Mouse (Mus musculus) layer of hippocampus, postnatal 14 days (tissue): ENCODE results near the gene Per2. TPM values are rescaled to one million over a fixed set of nuclear protein-coding genes. Genes with fewer than 3 reads are reported as not detected.

Source experiments
- DNase-seq, 2 experiments: peaks; one replicate each; pipeline ENCODE4 v3.0.0; 2021 to 2022; ENCODE audit warnings: low spot score in 2 of 2, mixed read lengths in 1 of 2
- total RNA-seq, 2 experiments: library from RNA; stranded (reverse); gene quantifications; 2 replicates each; pipeline ENCODE4 v1.2.3; 2021

Gene Per2
- total RNA-seq, 2 experiments from 2014 or later, result 24.2 to 28.6 TPM

DNA sequence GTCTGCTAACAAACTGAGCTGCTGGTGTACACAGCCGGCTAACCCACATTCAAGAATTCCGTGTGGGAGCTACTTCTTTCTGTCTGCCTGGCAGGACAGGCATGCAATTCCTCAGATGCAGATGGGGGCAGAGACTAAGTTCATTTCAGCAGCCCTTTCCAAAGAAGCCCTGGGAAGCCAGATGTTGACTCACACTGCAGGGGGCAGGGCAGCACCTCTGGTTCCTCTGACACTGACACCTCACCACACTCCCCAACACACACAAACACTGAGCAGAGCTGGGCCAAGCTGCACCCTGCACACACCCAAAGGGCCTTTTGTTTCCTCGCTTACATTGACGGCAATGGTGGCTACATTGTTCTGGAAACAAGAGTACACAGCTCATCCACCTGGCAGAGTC, 1.4 kb upstream of the Per2 start:
- no peak for DNase-seq

DNA sequence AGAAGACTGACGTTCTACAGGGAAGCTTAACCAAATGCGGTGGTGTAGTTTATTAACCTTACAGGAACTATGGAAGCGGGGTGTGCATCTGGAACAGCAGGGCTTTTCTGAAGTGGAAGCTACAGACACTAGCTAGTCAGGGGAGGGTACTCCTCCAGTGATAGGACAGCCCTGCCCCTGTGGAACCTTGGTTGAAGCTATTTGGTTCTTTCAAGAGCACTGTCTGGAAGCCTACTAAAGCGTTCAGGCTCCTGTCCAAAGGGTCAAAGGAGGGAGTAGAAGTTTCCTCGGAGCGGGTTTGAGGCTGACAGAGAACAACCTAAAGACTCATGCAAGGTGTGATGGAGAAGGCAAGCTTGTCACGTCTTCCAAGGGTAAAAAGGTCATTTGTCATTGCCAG, 945 bp upstream of the Per2 start:
- no peak for DNase-seq

DNA sequence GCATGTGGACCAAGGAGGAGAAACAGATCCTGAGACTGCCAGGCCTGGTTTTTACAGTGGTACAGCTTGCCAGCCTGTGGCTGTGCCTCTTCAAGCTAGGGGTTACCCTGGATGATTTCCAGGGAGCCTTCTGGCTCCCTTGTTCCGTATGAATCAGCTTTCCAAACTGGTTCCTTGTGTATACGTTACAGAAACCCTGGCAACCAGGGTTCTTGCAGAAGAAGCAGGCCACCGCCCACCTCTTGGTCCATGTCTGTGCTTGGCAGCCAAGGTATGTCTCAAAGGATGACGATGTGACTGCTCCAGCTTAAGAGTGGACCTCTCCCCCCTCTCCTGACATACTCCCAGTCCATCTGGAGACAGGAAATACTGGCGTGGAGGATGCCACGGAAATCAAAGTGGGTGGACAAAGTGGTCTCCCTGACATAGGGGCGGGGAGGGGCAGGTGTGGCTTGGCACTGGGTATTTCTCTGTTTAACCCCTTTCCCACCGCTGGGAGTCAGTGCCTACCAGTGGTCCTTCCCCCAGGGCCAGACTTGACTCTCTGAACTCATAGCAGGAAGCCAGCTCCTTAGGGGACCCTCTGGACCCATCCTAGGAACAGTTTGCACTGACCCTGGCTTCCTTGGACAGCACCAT, 782 bp downstream of the Per2 start:
- DNase-seq, result peak in 1 of 2 experiments; percentile 61

DNA sequence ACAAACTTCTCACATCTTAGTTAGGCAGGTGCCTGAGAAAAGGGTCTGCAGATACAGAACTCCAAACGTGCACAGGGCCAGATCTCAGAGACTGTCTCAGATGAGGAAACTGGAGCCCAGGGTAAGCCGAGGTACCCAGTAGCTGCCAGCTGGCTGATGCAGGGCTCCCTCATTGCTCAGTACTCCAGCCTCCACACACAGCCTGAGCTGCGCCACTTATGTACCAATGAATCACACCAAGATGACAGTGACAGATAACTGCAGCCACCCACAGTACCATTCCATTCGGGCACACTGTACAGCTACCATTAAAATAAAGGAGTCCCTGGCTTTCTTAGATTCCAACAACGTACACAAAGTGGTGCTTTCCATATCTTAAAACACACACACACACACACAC, 1.4 kb downstream of the Per2 start:
- peak in 1 of 2 experiments; percentile 64 for DNase-seq

DNA sequence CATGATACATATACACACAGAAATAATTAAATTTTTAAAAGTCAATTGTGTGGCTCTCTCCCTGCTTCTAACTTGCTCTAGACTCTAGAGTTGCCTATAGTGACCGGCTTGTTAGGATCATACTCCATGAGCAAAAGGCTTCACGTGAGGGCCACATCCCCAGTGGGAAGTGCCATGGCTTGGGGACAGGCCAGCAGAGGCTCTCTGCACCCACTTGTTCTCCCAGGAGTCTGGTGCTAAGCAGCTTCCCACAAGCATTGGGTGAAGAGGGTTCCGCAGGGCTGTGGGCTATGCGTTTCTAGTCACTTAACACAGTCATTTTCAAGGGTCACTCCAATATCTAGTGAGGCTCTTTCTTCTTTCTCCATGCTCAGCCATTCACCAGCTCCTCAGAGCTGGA, 2.0 kb downstream of the Per2 start:
- DNase-seq, result no peak

DNA sequence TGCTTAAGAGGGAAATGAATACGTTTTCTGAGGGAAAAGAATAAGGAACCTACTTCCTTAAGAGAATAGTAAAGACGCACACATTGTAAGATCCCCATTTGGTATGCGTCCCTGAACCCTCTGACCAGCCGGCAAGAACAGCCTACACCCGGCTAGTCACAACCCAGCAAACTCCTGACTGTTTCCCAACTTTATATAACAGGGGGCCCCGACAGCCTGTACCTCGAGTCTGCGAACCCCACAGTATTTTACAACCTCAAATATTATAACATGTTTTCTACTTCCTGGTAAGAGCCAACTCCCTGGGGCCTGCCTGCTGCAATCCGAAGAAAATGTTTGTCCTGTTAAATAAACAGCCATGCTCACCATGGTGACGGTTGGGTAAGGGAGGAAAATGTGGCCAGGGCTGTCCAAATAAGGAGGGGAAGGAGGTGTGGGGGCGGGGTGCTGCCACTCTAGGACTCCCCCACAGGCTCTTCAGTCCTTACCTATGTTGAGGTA, 2.8 kb downstream of the Per2 start:
- peak in 1 of 2 experiments; percentile 43 for DNase-seq

DNA sequence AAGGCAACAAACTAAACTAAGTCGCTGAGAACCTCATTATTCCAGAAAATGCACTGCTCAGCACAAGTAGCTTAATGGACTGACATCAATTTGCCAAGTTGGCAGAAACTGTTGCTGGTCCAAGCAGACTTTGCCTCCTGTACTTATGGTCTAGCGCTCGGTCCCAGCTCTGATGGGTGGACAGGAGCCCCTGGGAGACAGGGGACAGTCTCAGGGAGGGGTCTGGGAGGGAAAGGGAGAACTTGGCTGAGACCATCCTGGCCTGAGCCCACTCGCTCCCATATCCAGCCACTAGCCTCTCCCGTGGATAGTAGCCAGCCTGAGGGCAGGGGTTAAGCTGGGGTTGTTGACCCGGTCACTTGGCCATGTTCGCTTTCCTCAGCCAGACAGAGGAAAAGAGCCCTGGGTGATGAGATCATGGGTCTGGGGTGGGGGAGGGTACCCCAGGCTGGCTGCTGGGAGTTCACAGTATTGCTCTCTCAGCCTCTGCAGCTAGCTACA, 3.4 kb downstream of the Per2 start:
- DNase-seq, result no peak

DNA sequence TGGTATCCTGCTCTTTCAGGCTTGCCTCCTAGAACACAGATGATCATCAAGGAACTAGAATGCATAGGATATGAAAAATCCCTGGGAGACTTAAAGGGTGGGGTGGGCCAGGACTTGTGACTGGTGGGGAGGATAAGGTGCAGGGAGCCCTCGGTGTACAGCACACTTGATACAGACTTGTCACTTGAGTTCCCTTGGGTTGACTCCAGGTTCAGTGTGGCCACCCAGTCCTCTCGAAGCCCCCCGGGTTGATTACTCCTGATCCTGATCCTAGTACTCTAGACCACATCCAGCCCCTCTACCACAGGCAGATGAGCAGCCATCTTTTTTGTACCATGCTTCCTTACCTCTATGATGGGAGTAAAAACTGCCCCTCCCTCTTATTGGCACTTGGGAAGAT, 4.2 kb downstream of the Per2 start:
- no peak for DNase-seq

DNA sequence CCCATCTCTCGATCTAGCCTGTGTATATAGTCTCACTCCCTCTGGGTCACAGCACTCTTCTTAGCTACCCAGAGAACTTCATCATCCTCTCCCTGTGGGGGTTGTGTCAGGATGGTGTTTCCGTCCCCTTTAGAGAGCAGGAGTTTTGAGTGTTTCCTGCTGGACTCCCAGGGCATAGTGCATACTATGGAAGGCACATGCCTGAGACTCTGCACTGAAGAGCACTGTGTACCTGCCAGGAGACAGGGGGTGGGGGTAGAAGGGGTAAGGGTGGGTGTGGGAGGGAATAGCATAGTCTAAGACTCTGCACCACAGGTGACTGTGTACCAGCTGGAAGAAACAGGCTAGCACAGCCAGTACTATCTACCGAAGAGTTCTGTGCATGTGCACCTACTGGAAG, 4.8 kb downstream of the Per2 start:
- no peak for DNase-seq

DNA sequence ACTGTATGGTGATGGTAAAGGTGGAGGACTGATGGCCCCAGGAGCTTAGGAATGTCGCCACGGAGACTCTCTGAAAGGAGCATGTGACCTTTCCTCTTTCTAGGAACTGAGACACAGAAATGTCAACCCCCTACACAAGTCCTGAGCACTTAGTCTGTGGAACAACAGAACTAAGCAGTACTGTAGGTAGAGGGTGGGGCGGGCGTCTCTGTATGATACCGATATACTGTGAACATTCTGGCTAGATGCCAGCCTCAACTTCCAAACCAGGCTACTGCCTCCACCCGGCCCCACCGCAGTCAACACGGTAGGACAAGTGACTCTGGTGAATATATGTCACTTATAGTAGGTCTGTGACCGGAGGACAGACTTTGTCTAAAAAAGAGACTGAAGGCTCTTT, 5.2 kb downstream of the Per2 start:
- DNase-seq, result no peak

DNA sequence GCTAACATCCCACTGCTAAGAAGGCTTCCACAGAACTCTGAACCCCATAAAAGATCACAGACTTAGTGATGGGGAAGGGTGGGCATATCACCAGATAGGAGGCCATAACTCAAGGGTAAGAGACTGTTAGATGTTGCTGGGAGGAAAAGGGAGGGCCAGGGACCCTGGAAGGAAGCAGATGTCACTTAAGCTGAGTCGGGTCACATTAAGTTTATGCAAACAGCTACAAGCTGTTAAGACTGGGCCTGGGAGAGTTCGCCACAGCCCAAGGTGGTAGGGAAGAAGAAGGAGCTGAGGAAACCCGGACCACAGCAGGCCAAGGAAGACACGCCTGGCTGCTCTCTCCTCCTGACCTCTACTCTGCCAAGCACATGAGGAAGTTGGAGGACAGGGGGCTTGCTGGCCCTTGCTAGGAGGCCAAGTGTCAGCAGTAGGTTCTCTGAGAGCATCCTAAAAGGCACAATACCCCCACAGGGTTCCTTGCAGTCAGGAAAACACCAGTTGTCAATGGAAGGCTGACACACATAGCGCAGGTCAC, 7.5 kb downstream of the Per2 start:
- no peak for DNase-seq

DNA sequence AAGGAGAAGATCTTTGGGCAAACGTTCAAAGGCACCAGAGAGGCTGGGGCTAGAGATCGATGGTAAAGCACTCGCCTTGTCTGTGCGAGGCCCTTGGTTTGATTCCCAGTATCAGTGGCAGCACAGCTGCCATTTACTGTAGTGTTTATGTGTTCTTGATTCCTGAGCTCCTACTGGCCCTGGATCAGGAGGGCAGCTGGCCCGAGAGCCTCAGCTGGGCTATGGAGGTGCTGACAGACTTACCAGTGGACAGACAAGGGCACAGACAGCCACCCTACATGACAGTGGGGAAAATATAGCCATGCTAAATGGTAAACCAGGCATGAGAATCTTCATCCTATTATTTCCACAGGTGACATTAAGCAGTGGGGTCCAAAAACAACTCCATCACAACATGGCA, 8.3 kb downstream of the Per2 start:
- DNase-seq, result no peak

DNA sequence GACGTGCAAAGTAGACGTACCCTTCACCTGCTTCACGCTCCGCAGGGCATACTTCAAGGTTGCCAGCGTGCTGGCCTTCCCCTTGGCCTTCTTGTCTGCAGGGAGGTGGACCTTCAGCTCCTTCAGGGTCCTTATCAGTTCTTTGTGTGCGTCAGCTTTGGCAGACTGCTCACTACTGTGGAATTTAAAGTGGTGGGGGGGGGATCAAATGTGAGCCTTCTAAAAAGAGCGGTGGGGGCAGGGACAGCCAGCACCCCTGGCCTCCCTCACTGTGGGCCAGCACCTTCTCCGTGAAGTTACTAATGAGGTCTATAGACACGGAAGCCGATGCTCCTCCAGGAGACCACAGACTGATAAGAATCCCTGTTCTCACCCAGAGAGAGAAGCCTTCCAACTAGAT, 10.4 kb downstream of the Per2 start:
- no peak for DNase-seq

DNA sequence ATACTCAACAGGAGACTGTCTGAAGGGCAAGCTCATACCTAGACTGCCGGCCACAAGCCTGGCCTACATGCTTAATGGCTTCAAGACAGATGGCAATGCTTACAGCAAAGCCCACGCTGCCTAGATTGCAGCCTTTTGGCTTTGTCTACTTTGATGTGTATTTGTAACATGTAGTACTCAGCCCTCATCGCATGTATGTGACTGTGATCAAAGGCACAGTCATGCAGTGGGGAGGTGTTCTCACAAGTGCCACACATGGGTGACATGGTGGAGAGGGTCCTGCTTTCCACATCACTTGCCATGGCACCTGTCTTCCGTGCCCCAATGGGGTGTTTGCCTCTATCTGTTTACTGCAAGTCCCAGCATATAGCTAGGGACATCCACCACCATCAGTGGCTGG, 12.6 kb downstream of the Per2 start:
- DNase-seq, result no peak

DNA sequence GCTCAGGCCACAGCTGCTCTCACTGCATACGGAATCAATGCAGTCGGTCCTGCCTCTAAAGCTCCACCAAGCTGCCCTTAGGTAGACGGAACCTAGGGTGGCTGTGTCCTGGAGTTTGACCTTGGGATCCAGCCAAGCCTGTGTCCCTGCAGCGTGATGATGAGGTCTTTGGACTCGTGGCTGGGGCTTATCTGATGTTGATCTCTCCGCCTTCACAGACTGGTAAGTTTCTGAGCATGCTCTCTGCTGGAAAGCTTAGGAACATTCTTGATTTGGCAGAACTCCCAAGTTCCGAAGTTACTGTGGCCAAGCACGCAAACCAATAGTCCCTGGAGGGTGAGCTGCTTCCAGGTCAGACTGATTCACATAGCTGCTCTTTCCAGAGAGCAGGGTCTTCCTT, 13.1 kb downstream of the Per2 start:
- no peak for DNase-seq

DNA sequence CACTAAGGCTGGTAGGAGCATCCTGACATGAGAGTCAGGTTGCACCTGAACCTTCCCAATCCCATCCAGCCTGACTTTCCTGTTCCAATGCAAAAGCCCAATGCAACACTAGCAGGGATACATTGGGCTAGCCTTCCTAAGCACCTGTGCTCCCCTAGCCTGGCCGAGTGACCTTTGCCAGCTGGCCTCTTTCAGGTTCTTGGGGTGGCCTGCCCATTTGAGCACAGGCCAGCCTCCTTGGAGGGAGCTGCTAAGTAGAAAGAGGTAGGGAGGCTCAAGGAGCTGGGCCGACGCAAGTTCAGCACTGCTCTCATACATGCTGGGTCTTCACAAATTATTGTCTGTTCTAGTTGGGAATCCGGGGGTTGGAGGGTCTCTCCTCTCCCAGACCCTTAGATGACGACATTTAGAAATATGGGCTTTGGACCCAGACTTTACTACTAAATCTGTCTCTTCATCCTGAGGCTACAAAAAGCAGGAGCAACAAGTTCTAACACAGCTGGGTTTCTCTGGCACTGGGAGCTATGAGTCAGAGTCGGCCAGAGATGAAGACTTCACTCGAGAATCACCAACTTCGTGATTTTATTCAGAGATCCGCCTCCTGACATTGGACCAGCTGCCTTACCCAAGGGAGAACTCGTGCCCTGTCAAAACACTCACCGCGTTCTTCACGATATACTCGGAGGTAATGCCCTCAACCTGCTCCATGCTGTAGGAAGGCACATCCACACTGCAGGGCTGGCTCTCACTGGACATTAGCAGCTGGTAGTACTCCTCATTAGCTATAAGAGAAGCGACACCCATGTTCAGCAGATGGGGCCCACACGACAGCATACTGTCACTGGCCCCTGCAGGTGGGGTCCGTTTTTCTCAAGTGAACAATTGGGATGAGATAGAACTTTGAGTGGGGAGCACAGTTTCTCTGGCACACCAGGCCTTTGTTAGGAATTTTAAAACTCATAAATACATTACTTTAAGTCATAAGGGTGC, 14.0 kb downstream of the Per2 start:
- no peak for DNase-seq

DNA sequence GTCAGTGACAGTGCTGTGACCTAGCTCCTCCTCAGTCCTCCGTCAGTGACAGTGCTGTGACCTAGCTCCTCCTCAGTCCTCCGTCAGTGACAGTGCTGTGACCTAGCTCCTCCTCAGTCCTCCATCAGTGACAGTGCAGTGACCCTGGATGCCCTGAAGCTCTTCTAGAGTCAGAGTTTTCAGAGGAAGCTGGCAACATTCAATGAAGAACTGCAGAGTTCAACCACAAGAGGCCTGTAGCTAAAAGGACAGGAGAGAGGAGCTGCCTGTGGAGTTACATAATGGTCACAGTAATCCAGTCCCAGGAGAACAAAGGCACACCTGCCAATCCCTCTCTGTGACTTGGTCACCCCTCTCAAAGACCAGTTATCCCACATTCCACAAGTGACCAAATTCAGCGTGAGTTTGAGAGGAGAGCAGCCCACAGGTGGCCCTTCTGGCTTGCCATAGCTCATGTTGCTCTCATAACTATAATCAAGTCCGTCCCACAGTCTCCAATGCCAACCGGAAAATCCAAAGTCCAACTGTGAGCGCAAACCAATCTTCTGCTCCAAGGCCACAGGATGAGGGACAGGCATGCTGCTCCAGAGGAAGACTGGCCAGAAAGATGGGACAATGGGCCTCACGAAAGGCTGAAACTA, 16.7 kb downstream of the Per2 start:
- no peak for DNase-seq

DNA sequence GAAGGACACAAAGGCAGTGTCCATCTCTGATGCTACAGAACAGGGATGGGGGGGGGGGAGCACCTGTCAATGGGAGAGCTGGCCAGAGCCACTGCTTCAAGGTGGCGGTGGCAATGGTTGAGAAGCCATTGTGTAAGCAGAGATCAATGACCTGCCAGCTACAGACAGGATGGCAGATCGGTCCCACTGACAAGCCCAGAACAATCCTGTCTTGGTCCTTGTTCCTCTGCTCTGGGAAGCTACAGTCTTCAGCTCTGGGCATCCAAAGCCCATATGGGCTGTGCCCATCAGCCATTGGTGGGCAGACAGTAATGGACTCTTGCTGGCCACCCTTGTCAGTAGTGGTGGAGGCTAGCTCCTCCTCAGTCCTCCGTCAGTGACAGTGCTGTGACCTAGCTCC, 17.3 kb downstream of the Per2 start:
- no peak for DNase-seq

DNA sequence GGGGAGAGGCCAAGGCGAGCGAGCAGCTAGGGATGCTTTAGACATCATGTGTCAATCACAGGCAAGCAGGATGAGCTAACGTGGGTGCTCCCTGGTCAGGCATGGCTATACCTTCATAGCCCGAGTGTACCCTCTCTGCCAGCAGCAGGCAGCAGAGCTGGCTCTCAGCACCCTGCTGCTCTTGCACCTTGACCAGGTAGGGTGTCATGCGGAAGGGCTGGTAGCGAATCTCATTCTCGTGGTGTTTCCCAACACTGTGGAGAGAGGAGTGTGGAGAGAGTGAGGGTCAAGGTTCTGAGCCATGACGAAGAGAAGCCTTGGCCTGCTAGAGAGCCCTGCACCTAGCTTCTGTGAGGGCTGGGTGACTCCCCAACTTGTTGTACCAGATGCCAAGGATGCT, 19.3 kb downstream of the Per2 start:
- DNase-seq, result no peak

DNA sequence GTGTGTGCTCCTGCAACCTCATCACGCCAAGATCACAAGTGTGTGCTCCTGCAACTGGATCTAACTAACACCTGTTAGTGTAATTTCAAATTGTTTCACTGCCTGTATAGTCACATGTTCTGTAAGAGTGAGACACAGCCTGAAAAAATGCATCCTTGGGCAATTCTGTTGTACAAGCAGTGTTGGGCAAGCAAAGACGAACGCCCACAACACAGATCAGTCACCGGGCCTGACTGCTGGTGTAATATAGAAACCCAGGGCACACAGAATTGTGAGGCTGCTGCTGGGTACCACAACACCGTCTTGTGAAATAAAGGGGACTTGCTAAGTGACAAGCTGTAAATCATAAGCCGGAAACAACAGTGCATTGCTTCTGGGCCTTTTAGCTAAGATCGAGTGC, 21.6 kb downstream of the Per2 start:
- no peak for DNase-seq

DNA sequence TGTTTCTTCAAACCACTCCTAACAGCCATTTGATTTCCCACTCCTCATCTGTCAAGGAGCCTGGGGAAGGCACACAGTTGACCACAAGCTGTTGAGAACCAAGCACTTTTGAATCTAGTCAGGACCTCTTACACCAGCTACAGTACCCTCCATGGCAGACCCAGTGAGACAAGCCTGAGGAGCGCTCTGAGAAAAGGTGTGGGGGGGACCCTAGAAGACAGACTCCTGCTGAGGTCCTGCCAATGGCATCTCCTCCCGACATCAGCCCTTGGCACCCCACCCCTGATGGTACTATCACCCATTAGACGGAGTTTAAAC, 22.1 kb downstream of the Per2 start:
- no peak for DNase-seq
